Mouse (Mus musculus): ENCODE measurements around the gene Scrg1.
"Not testable (repeated sequence)": the region's sequence is repeated elsewhere in the genome, so short reads cannot be mapped to it uniquely, and the experiment has no call there.

Scrg1 gene

DNA sequence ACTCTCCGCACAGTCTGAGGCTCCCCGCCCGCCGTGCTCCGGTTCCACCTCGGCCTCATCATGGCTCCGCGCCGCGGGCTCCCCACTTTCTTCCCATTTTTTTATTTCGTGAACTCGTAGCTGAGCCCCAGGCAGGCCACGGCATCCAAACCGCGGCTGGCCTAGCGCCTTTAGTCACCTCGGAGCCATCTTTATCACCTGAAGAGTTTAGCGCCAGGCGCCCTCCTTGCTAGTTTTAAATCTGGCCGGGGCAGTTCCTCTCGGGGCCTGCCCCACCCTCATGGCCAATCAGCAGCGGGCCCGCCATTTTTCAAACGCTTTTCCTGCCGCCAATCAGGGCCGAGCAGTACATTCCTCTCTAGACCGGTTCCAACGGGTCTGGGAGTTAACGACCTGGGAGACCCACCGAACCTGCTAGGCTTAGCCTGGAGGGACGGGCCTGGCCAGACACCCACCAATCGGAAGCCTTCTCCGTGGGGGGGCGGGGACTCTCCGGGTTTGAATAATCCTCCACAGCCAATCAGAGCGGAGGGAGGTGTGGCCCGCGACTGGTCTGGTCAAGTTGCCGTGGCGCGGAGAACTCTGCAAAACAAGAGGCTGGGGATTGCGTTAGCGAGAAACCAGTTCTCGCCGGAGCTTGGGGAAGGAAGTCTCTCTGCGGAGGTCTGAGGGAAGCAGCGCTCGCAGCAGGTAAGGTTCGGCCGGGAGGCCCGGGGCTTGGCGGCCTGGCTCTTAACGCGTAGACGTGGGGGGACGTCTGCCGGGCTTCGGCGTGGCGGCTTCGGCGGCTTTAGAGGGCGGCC is 55.8 kb downstream of the Scrg1 start, which contains the start of gene Hmgb2:
Gene Hmgb2 (plus strand): TSS at position 592 of the 803 bp plus-strand sequence.
- DNase-seq, result peak; percentile 100

DNA sequence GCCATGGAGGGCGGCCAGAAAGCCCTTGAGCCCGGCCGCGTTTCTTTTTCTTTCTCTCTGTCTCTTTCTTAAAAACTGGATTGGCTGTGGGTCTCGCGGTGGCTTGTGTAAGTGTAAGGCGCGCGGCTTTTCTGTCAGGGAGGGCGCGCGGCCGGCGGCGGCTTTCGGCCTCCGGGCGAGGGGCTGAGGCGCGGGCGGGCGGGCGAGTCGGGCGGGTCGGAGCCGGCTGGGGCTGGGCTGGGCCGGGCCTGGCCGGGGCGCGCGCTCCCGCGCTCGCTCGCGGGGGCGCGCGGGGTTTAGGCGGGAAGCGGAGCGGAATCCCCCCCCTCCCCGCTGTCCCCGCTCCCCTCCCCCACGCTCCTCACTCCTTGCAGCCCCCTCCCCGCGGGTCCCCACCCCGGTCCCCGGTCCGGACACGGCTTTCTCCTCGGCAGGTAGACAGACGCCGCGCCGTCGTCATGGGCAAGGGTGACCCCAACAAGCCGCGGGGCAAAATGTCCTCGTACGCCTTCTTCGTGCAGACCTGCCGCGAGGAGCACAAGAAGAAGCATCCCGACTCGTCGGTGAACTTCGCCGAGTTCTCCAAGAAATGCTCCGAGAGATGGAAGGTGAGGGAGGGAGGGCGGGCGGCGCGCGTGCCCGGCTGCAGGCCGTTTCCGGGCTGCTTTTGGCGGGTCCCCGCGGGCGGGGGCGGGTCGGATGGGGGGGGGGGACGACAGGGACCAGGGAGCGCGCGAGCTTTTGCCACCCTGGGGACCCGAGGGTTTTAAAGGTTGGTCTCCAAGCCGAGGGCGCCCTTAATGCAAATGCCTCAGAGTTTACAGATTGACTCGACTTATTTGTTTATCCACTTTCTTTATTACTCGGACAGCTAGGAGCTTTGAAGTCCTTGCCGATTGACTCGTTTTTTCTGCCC is 56.7 kb downstream of the Scrg1 start:
- peak; percentile 95 for DNase-seq

DNA sequence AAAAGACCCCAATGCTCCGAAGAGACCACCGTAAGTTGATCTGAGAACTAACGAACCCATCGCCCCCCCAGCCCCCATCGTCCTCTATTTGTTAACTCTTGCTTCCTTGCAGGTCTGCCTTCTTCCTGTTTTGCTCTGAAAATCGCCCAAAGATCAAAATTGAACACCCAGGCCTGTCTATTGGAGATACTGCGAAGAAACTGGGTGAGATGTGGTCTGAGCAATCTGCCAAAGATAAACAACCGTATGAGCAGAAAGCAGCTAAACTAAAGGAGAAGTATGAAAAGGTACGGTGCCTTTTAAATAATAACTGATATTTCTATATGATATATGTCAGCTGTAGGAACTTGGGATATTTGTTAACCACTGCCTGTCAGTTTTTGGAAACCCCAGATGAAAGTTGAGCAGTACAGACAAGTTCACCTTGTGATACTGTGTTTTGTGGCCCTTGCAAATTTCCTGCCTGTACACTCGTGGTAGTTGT is 57.5 kb downstream of the Scrg1 start:
- DNase-seq, result not testable (repeated sequence)

DNA sequence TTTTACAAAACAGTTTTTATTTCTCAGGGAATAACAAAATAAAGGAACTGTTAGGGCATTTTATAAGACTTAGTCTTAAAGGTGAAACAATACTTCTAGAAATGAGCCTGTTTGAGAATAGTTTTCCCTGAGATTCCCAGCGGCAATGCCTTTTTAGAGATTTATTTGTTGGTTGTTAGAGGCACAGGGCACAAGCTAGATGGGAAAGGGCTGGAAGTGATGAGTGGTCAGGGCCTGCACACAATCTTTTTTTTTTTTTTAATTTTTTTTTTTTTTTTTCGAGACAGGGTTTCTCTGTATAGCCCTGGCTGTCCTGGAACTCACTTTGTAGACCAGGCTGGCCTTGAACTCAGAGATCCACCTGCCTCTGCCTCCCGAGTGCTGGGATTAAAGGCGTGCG is 61.0 kb downstream of the Scrg1 start:
- not testable (repeated sequence) for DNase-seq

DNA sequence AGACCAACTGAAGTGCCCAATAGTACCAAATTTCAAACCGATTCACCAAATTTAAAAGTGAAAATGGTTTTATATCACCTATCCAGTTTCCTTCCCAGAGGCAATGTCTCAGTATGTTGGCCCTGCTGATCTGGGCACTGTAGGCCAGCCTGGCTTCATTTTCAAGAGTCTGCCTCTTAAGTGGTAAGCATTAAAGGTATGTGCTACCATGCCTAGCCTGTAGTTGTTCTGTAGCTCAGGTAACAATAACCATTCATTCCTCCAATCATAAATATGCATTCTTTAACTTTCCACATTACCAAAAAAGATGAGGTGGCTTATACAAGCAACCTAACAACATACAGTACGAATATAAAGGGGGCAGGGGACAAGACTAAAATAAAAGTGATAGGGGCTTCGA is 62.0 kb downstream of the Scrg1 start:
- peak; percentile 2 for DNase-seq

DNA sequence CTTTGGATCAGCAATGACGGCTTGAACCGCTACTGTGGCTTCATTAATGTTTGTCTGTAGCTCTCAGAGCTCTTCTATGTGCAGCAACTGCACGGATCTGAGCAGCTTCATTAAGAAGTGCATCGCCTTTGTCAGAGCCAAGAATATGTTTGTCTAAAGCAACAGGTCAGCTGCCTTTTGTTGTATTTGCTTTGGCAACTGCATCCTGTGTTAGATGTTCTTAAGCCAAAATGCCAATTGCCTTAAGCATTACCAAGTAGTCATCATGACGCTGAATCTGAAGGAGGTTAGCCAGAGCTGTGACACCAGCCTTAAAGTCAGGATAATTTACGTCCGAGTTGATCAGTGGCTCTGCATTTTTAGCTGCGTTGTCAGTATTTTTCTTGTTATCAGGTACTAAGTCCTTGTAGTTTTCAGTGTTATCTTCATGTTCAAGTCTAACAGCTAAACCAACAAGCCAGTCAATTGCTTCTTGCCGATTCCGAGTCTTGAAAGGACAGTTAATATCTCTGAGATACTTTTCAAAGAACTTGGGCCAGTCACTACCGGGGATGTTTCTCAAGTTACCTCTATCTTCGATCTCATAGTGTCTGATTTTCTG is 64.6 kb downstream of the Scrg1 start:
- DNase-seq, result no peak
